Mouse (Mus musculus) layer of hippocampus, adult 2 months (tissue): ENCODE measurements around the gene Cenpi. TPM values are rescaled to one million over a fixed set of nuclear protein-coding genes. Genes with fewer than 3 reads are reported as not detected.

ENCODE experiments used
- DNase-seq, 2 experiments: peaks; one replicate each; pipeline ENCODE4 v3.0.0; 2022; ENCODE audit warnings: low spot score in 2 of 2
- H3K27ac ChIP-seq: fragments of 200-600 bp; 2 replicates; pipeline ENCODE4 v1.8.1; 2022
- H3K4me3 ChIP-seq: fragments of 200-600 bp; 2 replicates; pipeline ENCODE4 v1.8.1; 2022; ENCODE audit warnings: mild to moderate bottlenecking
- CTCF ChIP-seq: fragments of 200-600 bp; conservative IDR thresholded peaks from 2 replicates; pipeline ENCODE4 v1.8.1; 2022; ENCODE audit warnings: antibody characterized with exemption, mild to moderate bottlenecking, moderate library complexity
- long read RNA-seq, 2 experiments: library from polyadenylated mRNA; stranded (forward); transcript quantifications; one replicate each; pipeline ENCODE4 v2.0.0; 2021; ENCODE audit warnings: borderline mapping rate in 2 of 2
- total RNA-seq, 2 experiments: library from RNA; stranded (reverse); gene quantifications; 2 replicates each; pipeline ENCODE4 v1.2.3; 2021

The Cenpi gene
- under 1 TPM; 0.23 to 0.42 TPM for total RNA-seq
- long read RNA-seq, experiment 1: 0 reads
- long read RNA-seq, experiment 2: 0 reads

DNA sequence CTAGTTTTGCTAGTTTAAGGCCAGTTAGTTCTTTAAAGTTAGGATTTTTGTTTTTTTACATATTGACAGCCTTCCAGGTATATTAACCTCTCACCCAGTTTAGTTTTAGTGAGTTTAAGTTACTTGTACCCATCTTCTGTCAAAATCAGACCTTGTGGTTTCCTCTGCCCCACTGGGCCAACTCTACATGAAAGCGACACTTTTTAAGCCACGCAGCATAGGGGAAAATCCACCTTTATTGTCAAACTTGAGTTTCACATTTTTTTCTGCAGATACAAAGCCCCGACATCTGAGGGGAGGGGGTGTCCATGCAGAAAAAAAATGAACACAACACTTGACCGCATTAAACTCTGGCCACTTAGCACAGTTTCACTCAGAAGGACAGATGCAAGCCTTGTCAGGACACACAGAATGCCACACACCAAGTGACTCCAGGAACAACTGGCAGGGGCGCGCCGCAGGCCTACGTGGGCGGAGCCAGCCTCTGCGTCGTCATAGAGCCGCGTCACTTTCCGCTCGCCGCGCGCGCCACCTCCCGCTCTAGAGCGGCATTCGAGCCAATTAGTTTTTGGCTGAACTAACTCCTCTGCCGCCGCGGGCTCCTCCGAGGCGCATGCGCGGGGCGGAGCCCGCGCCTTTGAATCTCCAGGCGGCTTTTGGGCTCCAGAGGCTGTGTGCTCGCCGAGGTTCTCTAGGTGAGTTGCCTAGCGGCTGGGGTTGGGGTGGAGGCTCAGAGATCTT is at the start of gene Cenpi:
Gene Cenpi, plus strand, starts transcription at position 551 of the 741 bp plus-strand sequence.
- Histone ChIP-seq H3K27ac (peak within 1 kb of the TSS; percentile 84), H3K4me3 (peak within 1 kb of the TSS; percentile 53)
- TF ChIP-seq CTCF: peak; percentile 55
- DNase-seq: peak; percentile 78 to 86

DNA sequence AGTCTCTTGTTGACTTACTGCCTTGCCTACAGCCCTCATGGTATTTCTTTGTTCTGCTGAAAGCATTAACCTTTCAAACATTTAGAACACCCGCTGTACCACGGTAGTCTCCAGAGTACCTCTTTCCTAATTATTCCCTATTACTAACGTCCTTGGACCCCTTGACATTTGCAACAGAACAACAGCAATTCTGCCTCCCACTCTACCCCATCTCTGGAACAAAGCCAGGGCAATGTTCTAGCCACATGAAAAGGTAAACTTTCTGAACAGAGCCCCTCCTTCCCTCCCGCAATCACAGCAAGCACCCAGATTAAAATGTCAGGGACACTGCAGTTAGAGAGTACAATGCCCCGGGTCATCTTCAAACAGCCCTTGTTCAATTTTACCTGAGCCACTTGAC is 46.7 kb upstream of the Cenpi start:
- no peak for DNase-seq
- Histone ChIP-seq H3K4me3 (no peak overlapping the region), H3K27ac (no peak overlapping the region)
- TF ChIP-seq CTCF: no peak

GRCm38 (mm10) chrX:134262129-134262528 is 45.8 kb upstream of the Cenpi start:
- Histone ChIP-seq H3K27ac (no peak overlapping the region), H3K4me3 (no peak overlapping the region)
- no peak for TF ChIP-seq CTCF
- no peak for DNase-seq

GRCm38 (mm10) chrX:134275715-134276114 is 32.2 kb upstream of the Cenpi start:
- no peak for DNase-seq
- H3K4me3 ChIP-seq: no peak overlapping the region
- no peak overlapping the region for H3K27ac ChIP-seq
- no peak for TF ChIP-seq CTCF

DNA sequence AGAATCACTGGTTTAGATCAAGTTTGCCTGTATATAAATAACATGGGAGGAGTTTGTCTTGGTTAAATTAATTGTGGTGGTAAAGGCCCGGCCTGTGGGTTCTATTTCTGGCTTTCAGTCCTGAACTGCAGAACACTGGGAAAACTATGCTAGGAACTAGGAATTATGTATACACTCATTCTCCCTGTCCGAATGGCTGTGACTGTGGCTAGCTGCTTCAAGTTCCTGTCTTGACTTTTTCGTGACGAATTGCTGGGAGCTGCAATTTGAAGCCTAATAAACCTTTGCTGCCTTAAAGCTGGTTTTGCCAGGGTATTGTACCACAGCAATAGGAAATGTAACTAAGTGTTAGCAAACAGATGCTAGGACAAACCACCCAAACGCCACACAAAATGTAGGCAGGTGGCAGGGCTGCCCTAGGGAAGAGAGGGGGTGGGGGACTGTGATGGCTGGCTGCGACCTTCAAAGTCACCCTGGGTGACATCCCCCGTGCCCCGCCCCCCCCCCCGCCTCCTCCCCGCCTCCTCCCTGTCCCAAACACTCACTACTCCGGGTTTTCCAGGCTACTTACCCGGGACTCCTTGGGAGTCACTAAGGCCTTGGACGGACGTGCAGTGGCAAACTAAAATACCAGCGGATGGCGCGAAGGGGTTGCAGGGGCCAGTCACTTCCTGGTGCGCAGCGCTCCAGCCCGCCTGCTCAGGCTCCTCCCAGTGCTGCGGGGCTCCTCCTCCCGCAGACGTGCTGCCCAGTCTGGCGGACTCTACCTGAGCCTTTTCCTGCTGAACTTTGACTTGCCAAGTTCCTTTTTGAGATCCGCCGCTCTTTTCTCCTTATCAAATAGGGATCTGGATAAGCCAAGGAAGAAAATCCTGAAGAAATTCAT is 31.4 kb upstream of the Cenpi start, which contains the start of gene Trmt2b:
Gene Trmt2b, minus strand, starts transcription at position 710 of the 886 bp plus-strand sequence.
- Histone ChIP-seq H3K4me3 (peak within 1 kb of the TSS; percentile 53), H3K27ac (peak within 1 kb of the TSS; percentile 62)
- no peak for DNase-seq
- no peak for TF ChIP-seq CTCF

DNA sequence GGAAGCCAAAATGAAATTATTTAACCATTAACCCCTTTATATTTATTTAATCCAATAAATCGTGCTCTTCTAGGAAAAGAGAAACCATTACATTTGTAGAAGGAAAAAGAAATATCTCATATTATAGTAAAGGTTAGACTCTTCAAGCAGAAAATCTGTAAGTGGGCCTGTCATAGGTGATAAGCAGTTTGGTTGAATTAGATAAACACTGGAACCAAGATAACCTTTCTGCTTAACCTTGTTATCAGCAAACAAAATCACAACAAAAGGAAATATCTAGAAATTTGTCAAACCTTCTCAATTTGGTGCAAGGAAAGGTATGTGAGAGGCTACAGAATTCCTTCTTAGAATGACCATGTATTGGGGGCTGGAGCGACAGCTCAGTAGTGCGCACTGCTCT is 27.4 kb upstream of the Cenpi start:
- no peak for DNase-seq
- TF ChIP-seq CTCF: no peak
- Histone ChIP-seq H3K4me3 (no peak overlapping the region), H3K27ac (no peak overlapping the region)

DNA sequence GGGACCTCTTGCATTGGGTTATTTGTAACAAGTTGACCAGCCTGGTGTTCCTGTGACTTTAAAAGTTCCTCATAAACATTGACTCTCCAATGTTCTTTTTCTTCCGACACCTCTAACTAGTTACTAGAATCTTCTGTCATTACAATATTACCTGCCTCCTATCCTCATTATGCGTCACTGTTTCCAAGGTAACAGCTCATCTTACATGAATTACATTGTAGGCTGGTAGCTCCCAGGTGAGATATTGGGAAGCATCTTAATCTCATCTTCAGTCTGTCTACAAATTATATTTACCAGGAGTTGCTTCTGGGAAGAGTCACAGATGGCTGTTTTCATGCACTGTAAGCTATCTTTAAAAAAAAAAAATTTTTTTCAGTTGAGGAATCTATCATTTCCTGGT is 22.8 kb upstream of the Cenpi start:
- H3K4me3 ChIP-seq: no peak overlapping the region
- H3K27ac ChIP-seq: no peak overlapping the region
- DNase-seq: no peak
- TF ChIP-seq CTCF: no peak

GRCm38 (mm10) chrX:134285791-134286190 is 22.1 kb upstream of the Cenpi start:
- no peak for TF ChIP-seq CTCF
- Histone ChIP-seq H3K27ac (no peak overlapping the region), H3K4me3 (no peak overlapping the region)
- DNase-seq: no peak

DNA sequence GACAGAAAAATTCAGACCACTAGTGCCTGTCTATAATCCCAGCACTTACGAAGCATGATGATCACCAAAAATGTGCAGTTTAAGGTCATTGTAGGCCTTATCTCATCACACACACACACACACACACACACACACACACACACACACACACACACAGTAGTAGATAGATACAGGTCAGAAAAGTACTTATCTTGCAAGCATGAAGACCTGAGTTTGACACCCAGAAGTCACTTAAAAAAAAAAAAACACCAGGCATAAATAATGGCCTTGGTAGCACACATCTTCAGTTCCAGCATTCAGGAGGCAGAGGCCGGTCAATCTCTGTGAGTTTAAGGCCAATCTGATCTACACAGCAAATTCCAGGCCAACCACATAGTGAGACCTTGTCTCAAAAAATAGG is 20.6 kb upstream of the Cenpi start:
- TF ChIP-seq CTCF: no peak
- Histone ChIP-seq H3K4me3 (no peak overlapping the region), H3K27ac (no peak overlapping the region)
- no peak for DNase-seq

- H3K4me3 ChIP-seq: peak overlapping the region; percentile 61
- TF ChIP-seq CTCF: no peak
- no peak for DNase-seq
- peak overlapping the region; percentile 88 for H3K27ac ChIP-seq
Observed at GRCm38 (mm10) chrX:134296301-134296700, 11.6 kb upstream of the Cenpi start.

- TF ChIP-seq CTCF: no peak
- no peak for DNase-seq
- peak overlapping the region; percentile 88 for H3K27ac ChIP-seq
- peak overlapping the region; percentile 61 for H3K4me3 ChIP-seq
Observed at GRCm38 (mm10) chrX:134296737-134297136, 11.1 kb upstream of the Cenpi start.

GRCm38 (mm10) chrX:134297195-134297594 is 10.7 kb upstream of the Cenpi start:
- Histone ChIP-seq H3K4me3 (peak overlapping the region; percentile 61), H3K27ac (peak overlapping the region; percentile 88; the same call in 1 of the 2 replicates)
- TF ChIP-seq CTCF: no peak
- DNase-seq: no peak

- no peak for DNase-seq
- Histone ChIP-seq H3K4me3 (no peak overlapping the region), H3K27ac (no peak overlapping the region)
- no peak for TF ChIP-seq CTCF
Observed at GRCm38 (mm10) chrX:134300219-134300618, 7.7 kb upstream of the Cenpi start.
